Mouse (Mus musculus): Measurements from ENCODE around the gene Gpm6b.
A peak's percentile ranks its signal among the peaks of the same experiment; 100 is the strongest.

The Gpm6b gene

GRCm38 (mm10) chrX:166356276-166356675 is 117.6 kb downstream of the Gpm6b start:
- no peak for DNase-seq (ENCODE audit: low read depth, low spot score)

GRCm38 (mm10) chrX:166358955-166359354 is 120.2 kb downstream of the Gpm6b start:
- DNase-seq (ENCODE audit: low read depth, low spot score), result no peak

- no peak for DNase-seq (ENCODE audit: low read depth, low spot score)
Observed at GRCm38 (mm10) chrX:166359927-166360440, 121.3 kb downstream of the Gpm6b start.

GRCm38 (mm10) chrX:166360455-166360854 is 121.7 kb downstream of the Gpm6b start:
- DNase-seq (ENCODE audit: low read depth, low spot score), result no peak

- DNase-seq (ENCODE audit: low read depth, low spot score), result no peak
Observed at GRCm38 (mm10) chrX:166365458-166366213, 126.9 kb downstream of the Gpm6b start.

GRCm38 (mm10) chrX:166376681-166377328 is 138.1 kb downstream of the Gpm6b start:
- DNase-seq (ENCODE audit: low read depth, low spot score), result no peak

- no peak for DNase-seq (ENCODE audit: low read depth, low spot score)
Observed at GRCm38 (mm10) chrX:166378652-166379051, 139.9 kb downstream of the Gpm6b start.

- DNase-seq (ENCODE audit: low read depth, low spot score), result no peak
Observed at GRCm38 (mm10) chrX:166383606-166384005, 144.9 kb downstream of the Gpm6b start.

- DNase-seq (ENCODE audit: low read depth, low spot score), result no peak
Observed at GRCm38 (mm10) chrX:166384935-166385334, 146.2 kb downstream of the Gpm6b start.

- no peak for DNase-seq (ENCODE audit: low read depth, low spot score)
Observed at GRCm38 (mm10) chrX:166386656-166387055, 147.9 kb downstream of the Gpm6b start.

- DNase-seq (ENCODE audit: low read depth, low spot score), result peak; percentile 5
Observed at GRCm38 (mm10) chrX:166393753-166394152, 155.0 kb downstream of the Gpm6b start.

- DNase-seq (ENCODE audit: low read depth, low spot score), result no peak
Observed at GRCm38 (mm10) chrX:166407865-166408264, 169.2 kb downstream of the Gpm6b start.

- DNase-seq (ENCODE audit: low read depth, low spot score), result peak; percentile 54
Observed at GRCm38 (mm10) chrX:166416196-166416595, 177.5 kb downstream of the Gpm6b start.

- no peak for DNase-seq (ENCODE audit: low read depth, low spot score)
Observed at GRCm38 (mm10) chrX:166434812-166435211, 196.1 kb downstream of the Gpm6b start.

Measured in CD4-positive, CD25-positive, alpha-beta regulatory T cell, adult 2 months (primary cell).